Mouse (Mus musculus): Measurements from ENCODE around the gene Rdh16f1.
"Not testable (repeated sequence)": the region's sequence is repeated elsewhere in the genome, so short reads cannot be mapped to it uniquely, and the experiment has no call there.

- TF ChIP-seq CTCF (IDR thresholded peaks at IDR 0.05; ENCODE audit: low read depth); EP300 (optimal IDR thresholded peaks at IDR 0.05): not testable (repeated sequence)
Measured at GRCm38 (mm10) chr10:127834186-127834585, 74.6 kb downstream of the Rdh16f1 start.
